Mouse (Mus musculus): ENCODE results near the gene Cbfa2t2. TPM values are rescaled to one million over a fixed set of nuclear protein-coding genes. Genes with fewer than 3 reads are reported as not detected.
A peak's percentile ranks its signal among the peaks of the same experiment; 100 is the strongest.

Cbfa2t2 gene
- total and polyA plus RNA-seq, 2 experiments from 2014 or later, result 31.6 to 51.7 TPM

DNA sequence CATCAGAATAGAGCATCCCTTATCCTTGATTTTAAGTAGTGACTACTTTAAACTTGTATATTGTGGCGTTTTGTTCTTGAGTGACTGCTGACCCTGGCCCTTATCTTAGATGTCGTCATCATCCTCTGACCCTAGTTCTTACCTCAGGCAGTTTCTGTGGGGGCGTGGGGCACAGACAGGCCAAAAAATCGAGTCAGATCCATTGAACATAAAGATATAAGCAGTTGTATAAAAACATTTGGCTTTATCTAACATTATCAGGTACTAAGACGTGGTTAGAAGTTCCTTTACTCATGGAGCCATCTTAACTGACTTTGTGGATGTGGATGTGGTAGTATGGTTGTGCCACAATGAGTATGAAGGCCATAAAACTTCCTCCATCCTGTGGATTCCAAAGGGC is 86.1 kb downstream of the Cbfa2t2 start:
- Histone ChIP-seq H3K4me2 (ENCODE audit: low read depth, low read length) (no peak overlapping the region), H3K9me3 (ENCODE audit: low read length) (no peaks in the 10 kb centered on the region), H3K27ac (no peak overlapping the region), H3K9ac (replicated peaks; ENCODE audit: low read length) (no peak overlapping the region), H3K27me3 (ENCODE audit: insufficient read depth, low read length) (no peaks in the 10 kb centered on the region), H3K4me3 (ENCODE audit: low read length) (no peak overlapping the region), H3K36me3 (ENCODE audit: insufficient read depth, low read length) (peaks cover 21% of the 10 kb centered on the region), H3K4me1 (ENCODE audit: insufficient read depth, low read length) (no peaks in the 10 kb centered on the region)
- no peak for TF ChIP-seq CTCF (IDR thresholded peaks at IDR 0.05; ENCODE audit: low read depth)
- ATAC-seq, result no peak
- no peak for DNase-seq (ENCODE audit: low spot score)
- 97% methylated on average over 5 of the region's 5 CpGs for WGBS

DNA sequence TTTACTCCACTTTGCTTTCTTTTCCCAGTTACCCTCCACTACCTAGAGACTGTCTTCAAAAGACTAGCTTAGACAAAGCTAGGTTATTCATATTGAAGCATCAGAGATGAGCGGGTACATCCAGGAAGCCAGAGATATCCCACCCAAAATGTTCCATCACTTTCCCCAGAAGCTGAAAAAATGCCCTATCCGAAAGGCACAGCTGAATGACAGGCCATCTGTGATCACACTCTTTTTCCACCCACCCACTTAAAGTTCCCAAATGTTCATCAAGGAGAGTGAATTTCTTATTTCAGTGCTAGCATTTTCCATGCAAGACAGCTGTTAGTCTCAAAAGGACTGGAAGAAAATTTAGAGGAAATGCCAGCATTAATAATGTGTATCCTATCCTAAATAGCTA is 89.0 kb downstream of the Cbfa2t2 start:
- H3K9me3 ChIP-seq (ENCODE audit: low read length), result no peaks in the 10 kb centered on the region
- no peak overlapping the region for H3K27ac ChIP-seq
- ATAC-seq (no peak), DNase-seq (ENCODE audit: low spot score) (no peak)
- TF ChIP-seq CTCF (IDR thresholded peaks at IDR 0.05; ENCODE audit: low read depth), result no peak
- H3K36me3 ChIP-seq (ENCODE audit: insufficient read depth, low read length), result peaks cover 24% of the 10 kb centered on the region
- H3K4me3 ChIP-seq (ENCODE audit: low read length), result no peak overlapping the region
- H3K9ac ChIP-seq (replicated peaks; ENCODE audit: low read length), result no peak overlapping the region
- no peak overlapping the region for H3K4me2 ChIP-seq (ENCODE audit: low read depth, low read length)
- no peaks in the 10 kb centered on the region for H3K27me3 ChIP-seq (ENCODE audit: insufficient read depth, low read length)
- no peaks in the 10 kb centered on the region for H3K4me1 ChIP-seq (ENCODE audit: insufficient read depth, low read length)
- WGBS, result 95% methylated on average over 2 of the region's 2 CpGs

DNA sequence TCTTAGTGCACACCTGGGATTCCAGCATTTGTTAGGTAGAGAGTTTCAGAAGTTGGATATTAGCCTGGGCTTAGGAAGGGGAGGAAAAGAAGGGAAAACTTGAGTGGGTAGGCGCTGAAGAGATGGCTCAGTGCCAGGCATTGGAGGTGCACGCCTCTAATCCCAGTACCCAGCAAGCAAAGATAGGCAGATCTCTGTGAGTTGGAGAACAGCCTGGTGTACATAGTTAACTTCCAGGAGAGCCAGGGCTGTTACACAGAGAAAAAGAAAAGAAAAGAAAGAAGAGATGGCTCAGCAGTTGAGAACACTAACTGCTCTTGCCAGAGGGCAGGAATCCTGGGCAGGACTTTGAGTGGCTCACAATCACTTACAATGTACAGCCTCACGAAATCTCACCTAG is 90.2 kb downstream of the Cbfa2t2 start:
- H3K9ac ChIP-seq (replicated peaks; ENCODE audit: low read length), result no peak overlapping the region
- 56% methylated on average over 3 of the region's 3 CpGs for WGBS
- no peaks in the 10 kb centered on the region for H3K9me3 ChIP-seq (ENCODE audit: low read length)
- H3K27me3 ChIP-seq (ENCODE audit: insufficient read depth, low read length), result no peaks in the 10 kb centered on the region
- H3K36me3 ChIP-seq (ENCODE audit: insufficient read depth, low read length), result peaks cover 28% of the 10 kb centered on the region
- no peaks in the 10 kb centered on the region for H3K4me1 ChIP-seq (ENCODE audit: insufficient read depth, low read length)
- no peak overlapping the region for H3K4me2 ChIP-seq (ENCODE audit: low read depth, low read length)
- no peak overlapping the region for H3K4me3 ChIP-seq (ENCODE audit: low read length)
- no peak for TF ChIP-seq CTCF (IDR thresholded peaks at IDR 0.05; ENCODE audit: low read depth)
- H3K27ac ChIP-seq, result peak overlapping the region; percentile 45
- no peak for DNase-seq (ENCODE audit: low spot score)
- ATAC-seq, result no peak

- no peak for DNase-seq (ENCODE audit: low spot score)
- ATAC-seq, result no peak
- no peak for TF ChIP-seq CTCF (IDR thresholded peaks at IDR 0.05; ENCODE audit: low read depth)
Observed at GRCm38 (mm10) chr2:154532888-154533287, 96.6 kb downstream of the Cbfa2t2 start.

GRCm38 (mm10) chr2:154534704-154535270 is 98.5 kb downstream of the Cbfa2t2 start:
- Histone ChIP-seq H3K4me2 (ENCODE audit: low read depth, low read length) (no peak overlapping the region), H3K36me3 (ENCODE audit: insufficient read depth, low read length) (peaks cover 28% of the 10 kb centered on the region), H3K9ac (replicated peaks; ENCODE audit: low read length) (no peak overlapping the region), H3K4me3 (ENCODE audit: low read length) (no peak overlapping the region), H3K4me1 (ENCODE audit: insufficient read depth, low read length) (no peaks in the 10 kb centered on the region; the same call in 1 of the 2 replicates), H3K9me3 (ENCODE audit: low read length) (no peaks in the 10 kb centered on the region), H3K27ac (no peak overlapping the region), H3K27me3 (ENCODE audit: insufficient read depth, low read length) (no peaks in the 10 kb centered on the region)
- no peak for ATAC-seq
- WGBS, result 84% methylated on average over 12 of the region's 12 CpGs
- TF ChIP-seq CTCF (IDR thresholded peaks at IDR 0.05; ENCODE audit: low read depth), result no peak
- DNase-seq (ENCODE audit: low spot score), result no peak

More at GRCm38 (mm10) chr2:154532888-154533287, 96.6 kb downstream of the Cbfa2t2 start:
- Histone ChIP-seq H3K9ac (replicated peaks; ENCODE audit: low read length) (no peak overlapping the region), H3K4me3 (ENCODE audit: low read length) (no peak overlapping the region), H3K9me3 (ENCODE audit: low read length) (no peaks in the 10 kb centered on the region), H3K27ac (no peak overlapping the region), H3K36me3 (ENCODE audit: insufficient read depth, low read length) (peaks cover 37% of the 10 kb centered on the region), H3K27me3 (ENCODE audit: insufficient read depth, low read length) (no peaks in the 10 kb centered on the region), H3K4me1 (ENCODE audit: insufficient read depth, low read length) (no peaks in the 10 kb centered on the region; the same call in 1 of the 2 replicates), H3K4me2 (ENCODE audit: low read depth, low read length) (no peak overlapping the region)
- 37% methylated on average over 3 of the region's 3 CpGs for WGBS

DNA sequence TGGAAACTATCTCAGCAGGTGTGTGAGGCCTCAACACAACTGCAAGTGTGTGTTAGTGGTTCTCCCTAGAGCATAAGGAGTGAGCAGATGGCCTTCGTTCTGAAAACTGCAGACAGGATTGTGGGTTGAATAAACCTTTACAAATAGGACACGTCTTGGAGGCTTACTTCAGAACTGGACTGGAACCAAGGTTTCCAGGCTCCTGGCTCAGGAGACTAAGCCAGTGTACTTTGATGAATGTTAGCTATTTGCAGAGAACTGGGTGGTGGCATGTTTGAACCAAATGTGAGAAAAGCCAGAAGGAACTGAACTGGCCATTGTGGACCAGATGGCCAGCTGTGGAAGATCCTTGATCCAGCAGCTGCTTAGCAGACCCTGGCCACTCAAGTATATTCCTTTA is 102.0 kb downstream of the Cbfa2t2 start:
- H3K9me3 ChIP-seq (ENCODE audit: low read length), result no peaks in the 10 kb centered on the region
- WGBS, result 25% methylated on average over 2 of the region's 2 CpGs
- no peak for DNase-seq (ENCODE audit: low spot score)
- no peak for TF ChIP-seq CTCF (IDR thresholded peaks at IDR 0.05; ENCODE audit: low read depth)
- H3K4me2 ChIP-seq (ENCODE audit: low read depth, low read length), result no peak overlapping the region
- H3K27me3 ChIP-seq (ENCODE audit: insufficient read depth, low read length), result no peaks in the 10 kb centered on the region
- H3K36me3 ChIP-seq (ENCODE audit: insufficient read depth, low read length), result peaks cover 18% of the 10 kb centered on the region; the same call in 1 of the 2 replicates
- peak overlapping the region; percentile 67 for H3K27ac ChIP-seq
- no peak for ATAC-seq
- H3K4me1 ChIP-seq (ENCODE audit: insufficient read depth, low read length), result no peaks in the 10 kb centered on the region; the same call in 1 of the 2 replicates
- H3K4me3 ChIP-seq (ENCODE audit: low read length), result no peak overlapping the region
- H3K9ac ChIP-seq (replicated peaks; ENCODE audit: low read length), result no peak overlapping the region

- ATAC-seq (no peak), DNase-seq (ENCODE audit: low spot score) (no peak)
- H3K4me2 ChIP-seq (ENCODE audit: low read depth, low read length), result no peak overlapping the region
- peak overlapping the region; percentile 67 for H3K27ac ChIP-seq
- TF ChIP-seq CTCF (IDR thresholded peaks at IDR 0.05; ENCODE audit: low read depth), result no peak
- no peak overlapping the region for H3K9ac ChIP-seq (replicated peaks; ENCODE audit: low read length)
- H3K4me3 ChIP-seq (ENCODE audit: low read length), result no peak overlapping the region
- H3K9me3 ChIP-seq (ENCODE audit: low read length), result no peaks in the 10 kb centered on the region
- H3K4me1 ChIP-seq (ENCODE audit: insufficient read depth, low read length), result no peaks in the 10 kb centered on the region; the same call in 1 of the 2 replicates
- H3K36me3 ChIP-seq (ENCODE audit: insufficient read depth, low read length), result peaks cover 18% of the 10 kb centered on the region; the same call in 1 of the 2 replicates
- H3K27me3 ChIP-seq (ENCODE audit: insufficient read depth, low read length), result no peaks in the 10 kb centered on the region
- WGBS, result 25% methylated on average over 3 of the region's 3 CpGs
Observed at GRCm38 (mm10) chr2:154538710-154539109, 102.4 kb downstream of the Cbfa2t2 start.

Data from hindbrain, postnatal 0 days (tissue).